Mouse (Mus musculus) thymus, adult 2 months (tissue): ENCODE measurements at regions not wholly inside any gene's neighbourhood (a gene's known extent, or its start where the extent isn't known, plus 50 kb on each side); places are given as distances from the start of the nearest gene placed in this dataset.

Experiments used
- CTCF ChIP-seq: fragments of 200-500 bp; IDR thresholded peaks from 2 replicates; pipeline ENCODE4 v1.5.1; 2012; ENCODE audit warnings: mild to moderate bottlenecking, control low read depth, low read length, moderate library complexity, borderline replicate concordance; ENCODE audit not compliant: control insufficient read depth, poor library complexity, insufficient read depth; ENCODE audit errors: extremely low read depth
- POLR2A ChIP-seq: fragments of 200-500 bp; IDR thresholded peaks from 2 replicates; pipeline ENCODE4 v1.6.1; 2012; ENCODE audit warnings: mild to moderate bottlenecking, low read length, control low read depth, moderate library complexity; ENCODE audit not compliant: control insufficient read depth, poor library complexity, insufficient read depth; ENCODE audit errors: extremely low read depth

DNA sequence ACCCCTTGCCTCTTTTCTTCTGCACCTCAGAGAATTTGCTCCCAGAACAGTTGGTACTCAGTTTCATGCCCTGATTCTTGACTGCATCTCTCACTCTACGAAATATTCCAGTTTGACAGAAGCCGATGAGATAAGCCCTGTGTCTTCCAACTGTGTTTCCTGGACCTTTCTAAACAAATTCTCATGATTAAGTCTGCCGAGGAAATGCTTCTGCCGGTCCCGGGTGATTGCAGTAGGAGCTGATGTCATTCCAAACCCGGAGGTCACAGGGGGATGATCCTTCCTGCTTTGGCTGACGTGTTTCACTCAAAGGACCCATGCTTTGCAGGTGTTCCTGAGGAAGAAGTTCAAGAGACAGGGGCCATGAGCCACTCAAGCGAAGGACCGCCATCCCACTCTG, 172.2 kb downstream of the Rpl14 start:
- TF ChIP-seq CTCF (no peak), POLR2A (no peak)
